Mouse (Mus musculus) stomach, embryonic 15.5 days (tissue): ENCODE results near the gene Isl2. TPM values are rescaled to one million over a fixed set of nuclear protein-coding genes. Genes with fewer than 3 reads are reported as not detected.
A peak's percentile ranks its signal among the peaks of the same experiment; 100 is the strongest.

Source experiments
- ATAC-seq: fragments of 200-750 bp; cut with Nextera tagmentation; 2 replicates; pipeline ENCODE4 v1.8.0; 2017; ENCODE audit warnings: low read depth, moderate number of reproducible peaks, moderate TSS enrichment; ENCODE audit not compliant: insufficient read depth, low FRiP score
- H3K27ac ChIP-seq: fragments of 300-500 bp; sonication (generic); 2 replicates; pipeline ENCODE4 v1.5.1; 2015; ENCODE audit warnings: mild to moderate bottlenecking, inconsistent platforms
- H3K27me3 ChIP-seq: fragments of 300-500 bp; sonication (generic); replicated peaks from 2 replicates; pipeline ENCODE4 v1.6.1; 2015; ENCODE audit warnings: inconsistent platforms
- H3K36me3 ChIP-seq: fragments of 300-500 bp; sonication (generic); 2 replicates; pipeline ENCODE4 v1.6.1; 2015; ENCODE audit warnings: inconsistent platforms
- H3K4me1 ChIP-seq: fragments of 300-500 bp; sonication (generic); 2 replicates; pipeline ENCODE4 v1.6.1; 2015; ENCODE audit warnings: inconsistent platforms
- H3K4me2 ChIP-seq: fragments of 300-500 bp; sonication (generic); 2 replicates; pipeline ENCODE4 v1.6.1; 2015; ENCODE audit warnings: mild to moderate bottlenecking, inconsistent platforms
- H3K4me3 ChIP-seq: fragments of 300-500 bp; sonication (generic); replicated peaks from 2 replicates; pipeline ENCODE4 v1.5.1; 2015; ENCODE audit warnings: inconsistent platforms
- H3K9ac ChIP-seq: fragments of 300-500 bp; sonication (generic); 2 replicates; pipeline ENCODE4 v1.6.1; 2015; ENCODE audit warnings: inconsistent platforms
- H3K9me3 ChIP-seq: fragments of 300-500 bp; sonication (generic); 2 replicates; pipeline ENCODE4 v1.6.1; 2016; ENCODE audit warnings: inconsistent platforms
- WGBS: fragments of 180-500 bp; shearing (Covaris S2); methylation state at CpG from one replicate; pipeline ENCODE4 v1.1.7; 2015; 5-methylcytosine and 5-hydroxymethylcytosine counted together
- polyA plus RNA-seq: library from polyadenylated mRNA; unstranded; fragments of >200 nt; fragmentation: Nextera tagmentation; extraction: Ambion mirVana; gene quantifications from 2 replicates; pipeline ENCODE4 v1.2.1, GENCODE M21; 2015

Isl2 gene
- 5.7 and 8.1 TPM in 2 replicates for polyA plus RNA-seq

DNA sequence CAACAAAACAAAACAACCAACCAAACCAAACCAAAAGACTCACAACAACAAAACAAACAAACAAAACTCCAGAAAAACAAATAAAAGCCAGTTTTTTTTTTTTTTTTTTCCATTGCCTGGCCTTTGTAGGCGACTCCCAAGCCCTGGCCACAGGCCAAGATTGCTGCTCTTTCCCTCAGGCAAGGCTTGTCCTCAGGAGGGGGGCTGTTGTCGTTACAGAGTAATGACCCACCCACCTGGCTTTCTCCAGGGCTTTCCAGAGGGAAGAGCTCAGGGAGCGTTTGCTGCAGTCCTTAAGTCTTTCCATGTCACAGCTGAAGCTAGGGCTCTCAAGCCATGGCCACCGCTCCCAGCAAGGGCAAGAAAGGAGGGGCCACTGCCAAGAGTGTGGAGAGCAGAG lies at the start of gene Isl2:
TSS of gene Isl2 (plus strand) at position 296 of the 400 bp plus-strand sequence.
- H3K9me3 ChIP-seq, result no peaks in the 10 kb centered on the region
- ATAC-seq, result no peak
- no peak within 1 kb of the TSS; the same call in 1 of the 2 replicates for H3K9ac ChIP-seq
- H3K27me3 ChIP-seq, result peaks cover 35% of the 10 kb centered on the region
- H3K36me3 ChIP-seq, result no peaks in the 10 kb centered on the region
- WGBS, result 32% methylated on average over 4 of the region's 4 CpGs
- peaks cover 28% of the 10 kb centered on the region for H3K4me1 ChIP-seq
- H3K4me2 ChIP-seq, result peak within 1 kb of the TSS; percentile 67
- H3K27ac ChIP-seq, result no peak within 1 kb of the TSS; the same call in 1 of the 2 replicates
- H3K4me3 ChIP-seq, result peak within 1 kb of the TSS; percentile 48

DNA sequence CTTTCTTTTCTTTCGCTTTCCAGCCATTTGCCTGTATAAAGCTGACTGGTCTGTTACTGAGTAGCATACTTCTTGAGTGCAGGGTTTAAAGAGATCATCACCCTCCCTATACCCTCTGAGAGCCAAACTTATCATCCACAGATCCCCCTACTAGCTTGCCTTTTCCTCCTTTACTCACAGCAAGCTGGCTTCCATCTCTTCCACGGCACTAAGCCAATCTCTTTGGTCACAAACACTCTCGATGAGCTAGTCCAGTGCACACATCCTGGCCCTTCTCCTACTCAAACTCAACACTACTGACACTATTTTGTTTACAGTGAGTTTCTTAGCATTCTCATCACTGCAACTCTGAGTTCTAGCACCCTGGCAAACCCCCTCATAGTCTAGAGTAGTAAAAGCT lies 30.6 kb upstream of the Isl2 start:
- no peaks in the 10 kb centered on the region for H3K9me3 ChIP-seq
- H3K36me3 ChIP-seq, result no peaks in the 10 kb centered on the region
- H3K4me1 ChIP-seq, result 0 out of 2 replicates have a peak, but pooled peaks cover 3% of the 10 kb centered on the region
- H3K9ac ChIP-seq, result no peak overlapping the region
- ATAC-seq, result no peak
- H3K4me3 ChIP-seq, result no peak overlapping the region
- 68% methylated on average over 3 of the region's 3 CpGs for WGBS
- H3K27me3 ChIP-seq, result no peaks in the 10 kb centered on the region
- H3K4me2 ChIP-seq, result no peak overlapping the region
- H3K27ac ChIP-seq, result no peak overlapping the region

DNA sequence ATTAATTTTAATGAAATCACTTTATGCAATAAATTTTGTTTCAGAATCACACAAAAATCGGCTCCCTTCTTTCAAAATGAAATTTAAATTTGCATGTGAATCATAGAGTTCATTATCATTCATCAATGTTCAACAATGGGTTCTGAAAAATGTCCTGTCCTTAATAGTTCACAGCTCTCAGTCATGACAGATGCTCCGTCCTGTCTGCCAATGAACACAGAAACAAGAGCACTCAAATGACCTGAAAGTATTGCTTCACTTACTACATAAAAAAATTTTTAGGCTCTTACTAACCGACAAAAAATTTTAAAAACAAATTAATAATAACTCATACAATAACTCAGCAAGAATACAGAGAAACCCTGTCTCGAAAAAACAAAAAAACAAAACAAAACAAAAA lies 29.8 kb upstream of the Isl2 start:
- Histone ChIP-seq H3K4me1 (0 out of 2 replicates have a peak, but pooled peaks cover 3% of the 10 kb centered on the region), H3K36me3 (no peaks in the 10 kb centered on the region), H3K27ac (no peak overlapping the region), H3K4me3 (no peak overlapping the region), H3K4me2 (no peak overlapping the region), H3K27me3 (no peaks in the 10 kb centered on the region), H3K9me3 (no peaks in the 10 kb centered on the region), H3K9ac (no peak overlapping the region)
- no peak for ATAC-seq
- WGBS, result 73% methylated on average over 4 of the region's 4 CpGs

DNA sequence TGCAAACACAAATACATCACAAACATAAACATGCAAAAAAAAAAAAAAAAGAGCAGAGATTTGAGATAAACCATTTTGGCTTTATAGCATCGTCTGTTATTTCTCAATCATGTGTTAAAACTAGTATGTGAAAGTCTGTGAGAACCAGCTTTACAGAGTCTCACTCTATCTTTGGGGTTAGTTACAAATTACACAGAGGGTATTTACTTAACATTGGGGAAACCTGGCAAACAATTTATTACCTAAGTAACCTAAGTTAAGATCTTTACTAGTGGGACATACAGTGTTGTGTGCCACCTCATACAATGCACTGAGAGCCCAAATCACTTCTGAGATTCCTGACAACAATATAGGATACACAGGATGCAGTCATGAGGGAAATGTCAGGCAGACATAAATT lies 28.7 kb upstream of the Isl2 start:
- H3K27ac ChIP-seq, result no peak overlapping the region
- H3K9ac ChIP-seq, result no peak overlapping the region
- no peaks in the 10 kb centered on the region for H3K36me3 ChIP-seq
- 0 out of 2 replicates have a peak, but pooled peaks cover 3% of the 10 kb centered on the region for H3K4me1 ChIP-seq
- no peak overlapping the region for H3K4me3 ChIP-seq
- ATAC-seq, result no peak
- H3K27me3 ChIP-seq, result no peaks in the 10 kb centered on the region
- WGBS, result 64% methylated on average over 1 of the region's 1 CpGs
- H3K9me3 ChIP-seq, result no peaks in the 10 kb centered on the region
- no peak overlapping the region for H3K4me2 ChIP-seq

DNA sequence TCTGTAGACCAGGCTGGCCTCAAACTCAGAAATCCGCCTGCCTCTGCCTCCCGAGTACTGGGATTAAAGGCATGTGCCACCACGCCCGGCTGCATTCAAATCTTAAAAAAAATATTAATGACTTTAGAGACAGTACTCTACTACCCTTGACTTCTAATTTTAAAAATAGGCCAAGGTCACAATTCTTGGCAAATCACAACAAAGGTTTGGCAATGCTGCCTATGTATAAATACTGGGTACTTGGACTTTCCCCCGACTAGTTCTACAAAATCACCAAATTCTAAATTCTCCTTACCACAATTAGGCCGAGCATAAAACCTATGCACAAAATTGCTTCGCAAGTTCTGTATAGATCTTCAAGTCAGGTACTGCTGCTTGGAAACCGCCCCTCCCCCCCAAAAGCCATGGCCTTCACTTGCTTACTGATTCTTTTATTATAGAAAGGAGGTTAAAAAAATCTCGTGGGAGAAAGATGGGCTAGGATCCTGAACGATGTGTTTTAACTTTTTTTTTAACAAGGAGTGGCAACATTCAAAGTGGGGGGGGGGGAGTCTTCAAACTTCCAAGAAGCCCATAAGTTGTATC lies 27.7 kb upstream of the Isl2 start:
- no peak overlapping the region for H3K9ac ChIP-seq
- peak overlapping the region; percentile 96 for H3K4me3 ChIP-seq
- no peaks in the 10 kb centered on the region for H3K27me3 ChIP-seq
- no peak overlapping the region for H3K27ac ChIP-seq
- 0 out of 2 replicates have a peak, but pooled peaks cover 3% of the 10 kb centered on the region for H3K4me1 ChIP-seq
- H3K4me2 ChIP-seq, result peak overlapping the region; percentile 66
- H3K36me3 ChIP-seq, result no peaks in the 10 kb centered on the region
- 74% methylated on average over 10 of the region's 10 CpGs for WGBS
- no peak for ATAC-seq
- H3K9me3 ChIP-seq, result no peaks in the 10 kb centered on the region

DNA sequence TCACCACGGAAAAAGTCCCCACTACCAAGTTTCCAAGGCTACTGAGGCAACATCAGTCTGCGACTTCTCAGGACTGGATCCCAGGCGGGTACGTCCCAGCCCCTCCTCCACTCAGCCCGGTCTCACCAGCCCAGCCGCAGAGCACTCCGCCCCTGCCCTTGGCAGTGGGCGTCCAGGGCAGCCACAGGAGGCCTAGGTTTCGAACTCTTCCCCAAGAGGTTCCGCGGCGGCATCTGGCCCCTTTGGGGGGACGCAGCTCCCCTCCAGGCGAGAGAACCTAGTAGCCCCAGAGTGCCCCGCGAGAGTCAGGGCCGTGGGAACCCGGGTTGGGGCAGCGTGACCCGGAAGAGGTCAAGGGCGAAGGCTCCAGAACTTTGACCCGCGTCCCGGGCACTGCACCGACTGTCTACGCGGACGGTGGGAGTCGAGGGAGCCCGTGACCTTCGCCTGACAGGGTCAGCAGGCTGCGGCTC lies 26.9 kb upstream of the Isl2 start:
- peak; percentile 64 for ATAC-seq
- 0 out of 2 replicates have a peak, but pooled peaks cover 3% of the 10 kb centered on the region for H3K4me1 ChIP-seq
- no peaks in the 10 kb centered on the region for H3K27me3 ChIP-seq
- H3K4me2 ChIP-seq, result peak overlapping the region; percentile 66
- peak overlapping the region; percentile 92 for H3K27ac ChIP-seq
- H3K4me3 ChIP-seq, result peak overlapping the region; percentile 96
- no peaks in the 10 kb centered on the region for H3K36me3 ChIP-seq
- H3K9ac ChIP-seq, result peak overlapping the region; percentile 84
- no peaks in the 10 kb centered on the region for H3K9me3 ChIP-seq
- under 1% methylated on average over 32 of the region's 32 CpGs for WGBS

DNA sequence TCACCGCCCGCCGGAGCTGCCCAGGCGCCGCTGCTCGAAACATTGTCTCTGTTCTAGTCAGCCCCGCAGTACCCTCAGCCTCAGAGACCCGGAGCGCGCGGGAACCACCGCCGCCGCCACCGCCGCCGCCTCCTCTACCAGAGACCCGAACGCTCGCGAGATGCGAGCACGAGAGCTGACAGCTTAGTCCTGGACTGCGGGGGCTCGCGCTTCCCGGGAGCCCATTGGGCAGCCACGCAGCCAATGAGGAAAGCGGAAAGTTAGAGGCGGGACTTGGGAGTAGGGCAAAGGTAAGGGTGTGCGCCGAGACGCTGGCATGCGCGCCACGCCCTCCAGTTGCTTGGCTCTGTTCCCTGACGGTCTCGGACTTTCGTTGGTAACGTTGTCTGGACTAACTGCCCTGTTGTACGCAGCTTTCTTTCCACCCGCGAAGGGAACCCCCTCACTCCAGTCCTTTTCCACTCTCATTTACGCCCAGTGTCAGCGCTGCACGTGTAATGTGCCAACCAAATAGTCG lies 26.4 kb upstream of the Isl2 start, which contains the start of gene Etfa:
TSS of gene Etfa (minus strand) at position 217 of the 517 bp plus-strand sequence.
- Histone ChIP-seq H3K4me1 (0 out of 2 replicates have a peak, but pooled peaks cover 3% of the 10 kb centered on the region), H3K4me3 (peak within 1 kb of the TSS; percentile 96), H3K9me3 (no peaks in the 10 kb centered on the region), H3K4me2 (peak within 1 kb of the TSS; percentile 66), H3K27ac (peak within 1 kb of the TSS; percentile 92), H3K9ac (peak within 1 kb of the TSS; percentile 84), H3K27me3 (no peaks in the 10 kb centered on the region), H3K36me3 (no peaks in the 10 kb centered on the region)
- peak; percentile 100 for ATAC-seq
- WGBS, result under 1% methylated on average over 46 of the region's 47 CpGs

DNA sequence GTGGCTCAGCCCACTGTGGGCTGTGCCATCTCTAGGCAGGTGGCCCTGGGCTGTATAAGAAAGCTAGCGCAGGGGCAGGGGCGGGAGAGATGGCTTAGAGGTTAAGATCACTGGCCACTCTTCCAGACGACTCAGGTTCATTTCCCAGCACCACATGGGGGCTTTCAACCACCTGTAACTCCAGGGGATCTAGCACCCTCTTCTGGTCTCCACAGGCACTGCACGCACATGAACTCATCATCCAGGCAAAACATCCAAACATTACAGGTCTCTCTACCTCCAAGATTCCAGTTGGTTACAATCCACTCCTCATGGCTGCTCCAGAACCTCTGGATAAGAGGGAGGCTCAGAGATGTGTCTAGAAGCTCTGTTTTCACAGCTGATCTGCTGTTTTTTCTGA lies 12.8 kb upstream of the Isl2 start:
- no peaks in the 10 kb centered on the region for H3K27me3 ChIP-seq
- no peak overlapping the region for H3K4me2 ChIP-seq
- no peak overlapping the region for H3K4me3 ChIP-seq
- H3K36me3 ChIP-seq, result no peaks in the 10 kb centered on the region
- WGBS, result 58% methylated on average over 4 of the region's 4 CpGs
- H3K9ac ChIP-seq, result no peak overlapping the region
- H3K27ac ChIP-seq, result no peak overlapping the region
- ATAC-seq, result no peak
- no peaks in the 10 kb centered on the region for H3K4me1 ChIP-seq
- H3K9me3 ChIP-seq, result no peaks in the 10 kb centered on the region

DNA sequence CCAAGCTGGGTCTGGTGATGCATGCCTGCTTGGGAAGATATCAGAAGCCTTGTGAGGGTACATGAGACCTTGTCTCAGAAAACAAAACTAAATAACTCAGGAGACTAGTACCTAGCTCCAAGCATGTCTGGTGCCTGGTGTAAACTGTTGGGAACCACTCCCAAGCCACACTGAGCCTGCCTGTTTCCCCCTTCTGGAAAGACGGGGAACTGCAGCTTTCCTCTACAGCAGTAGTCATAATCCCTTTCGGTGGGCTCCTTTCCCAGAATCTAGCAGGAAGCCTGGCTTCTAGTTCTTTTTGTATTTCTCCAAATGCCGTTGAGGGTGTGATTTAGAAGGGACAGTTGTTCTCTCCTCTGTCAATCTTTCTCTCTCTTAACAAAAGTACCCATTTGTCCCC lies 2.6 kb upstream of the Isl2 start:
- Histone ChIP-seq H3K27me3 (peaks cover 21% of the 10 kb centered on the region), H3K4me3 (no peak overlapping the region), H3K4me2 (no peak overlapping the region), H3K9ac (no peak overlapping the region), H3K4me1 (peaks cover 9% of the 10 kb centered on the region; the same call in 1 of the 2 replicates), H3K27ac (no peak overlapping the region), H3K9me3 (no peaks in the 10 kb centered on the region), H3K36me3 (no peaks in the 10 kb centered on the region)
- ATAC-seq, result no peak
- 25% methylated on average over 3 of the region's 3 CpGs for WGBS

DNA sequence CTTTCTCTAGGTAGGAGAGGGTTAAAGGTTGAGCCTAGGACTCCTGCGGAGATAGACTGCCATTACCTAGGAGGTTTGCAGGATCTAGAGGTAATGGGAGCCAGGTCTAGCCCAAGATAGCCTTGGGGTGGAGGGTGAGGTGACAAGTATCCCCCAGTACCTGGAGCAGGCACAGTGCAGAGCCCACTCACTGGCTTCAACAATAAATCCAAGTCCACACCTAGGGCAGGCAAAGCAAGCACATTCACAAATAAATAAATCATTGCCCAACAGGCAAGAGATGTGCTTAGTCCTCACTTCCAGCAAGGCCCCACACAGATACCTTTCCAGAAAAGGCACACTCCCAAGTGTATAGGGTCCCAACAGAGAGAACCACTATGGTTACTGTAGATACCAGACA lies 534 bp downstream of the Isl2 start:
- 16% methylated on average over 1 of the region's 1 CpGs for WGBS
- H3K4me1 ChIP-seq, result peaks cover 32% of the 10 kb centered on the region
- no peaks in the 10 kb centered on the region for H3K36me3 ChIP-seq
- peaks cover 41% of the 10 kb centered on the region for H3K27me3 ChIP-seq
- no peak for ATAC-seq
- no peak overlapping the region for H3K9ac ChIP-seq
- H3K4me2 ChIP-seq, result 0 out of 2 replicates have a peak overlapping the region, but pooled peaks have one; percentile 67
- H3K4me3 ChIP-seq, result no peak overlapping the region
- no peak overlapping the region for H3K27ac ChIP-seq
- no peaks in the 10 kb centered on the region for H3K9me3 ChIP-seq

DNA sequence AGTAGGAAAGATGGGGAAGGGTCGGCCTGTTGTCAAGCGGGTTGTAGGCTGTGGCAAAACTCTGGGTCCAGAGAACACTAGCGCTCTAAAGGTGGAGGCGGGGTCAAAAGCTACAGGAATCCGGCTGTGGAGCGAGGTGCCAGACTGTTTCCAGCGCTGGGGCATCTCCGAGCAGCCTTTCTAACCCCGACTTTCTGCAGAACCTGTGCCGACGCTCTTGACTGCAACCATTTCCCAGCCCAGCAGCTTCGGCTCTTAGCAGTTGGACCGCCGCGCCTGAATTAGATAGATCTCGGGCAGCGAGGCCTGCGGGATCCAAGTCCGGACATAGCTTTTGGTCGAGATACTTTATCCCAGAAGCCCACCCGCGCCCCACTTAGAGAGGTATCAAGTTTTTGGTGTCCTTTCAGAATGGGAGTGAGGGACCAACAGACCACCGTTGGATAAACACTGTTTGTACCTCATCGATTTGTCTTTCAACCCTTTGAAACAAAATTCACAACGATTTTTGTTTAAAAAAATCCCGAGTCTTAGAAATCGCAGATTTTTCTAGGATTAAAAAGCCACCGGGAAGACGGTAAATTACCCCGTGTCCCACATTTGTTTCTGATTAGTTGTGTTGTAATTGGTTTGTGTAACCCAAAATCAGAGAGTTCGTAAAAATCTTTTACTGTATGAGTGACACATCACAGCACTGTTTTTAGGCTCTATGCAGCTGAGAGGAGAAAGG lies 1.4 kb downstream of the Isl2 start:
- no peaks in the 10 kb centered on the region for H3K36me3 ChIP-seq
- no peak for ATAC-seq
- no peaks in the 10 kb centered on the region for H3K9me3 ChIP-seq
- peak overlapping the region; percentile 57; the same call in 1 of the 2 replicates for H3K27ac ChIP-seq
- H3K4me2 ChIP-seq, result peak overlapping the region; percentile 67
- peak overlapping the region; percentile 48 for H3K4me3 ChIP-seq
- 2% methylated on average over 31 of the region's 31 CpGs for WGBS
- no peak overlapping the region; the same call in 1 of the 2 replicates for H3K9ac ChIP-seq
- peaks cover 40% of the 10 kb centered on the region for H3K4me1 ChIP-seq
- peaks cover 44% of the 10 kb centered on the region for H3K27me3 ChIP-seq

DNA sequence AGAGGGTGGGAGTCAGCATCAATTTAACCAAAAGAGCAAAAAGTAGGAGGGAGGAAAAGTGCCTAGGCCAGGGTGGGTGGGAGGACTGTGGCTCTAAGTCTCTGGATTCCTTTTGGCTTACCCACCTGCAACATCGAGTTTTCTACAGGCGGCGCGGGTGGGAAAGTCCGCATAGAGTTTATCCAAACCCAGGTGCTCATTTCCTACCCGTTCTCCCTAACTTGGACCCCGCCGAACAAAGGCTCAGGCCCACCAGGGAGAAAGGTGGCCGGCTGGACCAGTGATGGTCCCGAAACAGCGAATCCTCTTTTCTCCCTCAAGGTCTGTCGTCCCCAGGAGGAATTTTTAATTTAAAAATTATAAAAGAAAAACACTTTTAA lies 1.9 kb downstream of the Isl2 start:
- H3K9me3 ChIP-seq, result no peaks in the 10 kb centered on the region
- 2% methylated on average over 12 of the region's 12 CpGs for WGBS
- peak overlapping the region; percentile 57; the same call in 1 of the 2 replicates for H3K27ac ChIP-seq
- ATAC-seq, result no peak
- peak overlapping the region; percentile 48 for H3K4me3 ChIP-seq
- H3K4me2 ChIP-seq, result peak overlapping the region; percentile 67
- no peaks in the 10 kb centered on the region for H3K36me3 ChIP-seq
- H3K9ac ChIP-seq, result peak overlapping the region; percentile 29
- peaks cover 45% of the 10 kb centered on the region for H3K4me1 ChIP-seq
- peaks cover 44% of the 10 kb centered on the region for H3K27me3 ChIP-seq
